Mouse (Mus musculus): ENCODE measurements around the gene Gm8914. TPM values are rescaled to one million over a fixed set of nuclear protein-coding genes. Genes with fewer than 3 reads are reported as not detected.
"Not testable (repeated sequence)": the region's sequence is repeated elsewhere in the genome, so short reads cannot be mapped to it uniquely, and the experiment has no call there.

Gene Gm8914
- not detected in 2 replicates for polyA plus RNA-seq (2014; fragmentation: Nextera tagmentation; extraction: Ambion mirVana)

DNA sequence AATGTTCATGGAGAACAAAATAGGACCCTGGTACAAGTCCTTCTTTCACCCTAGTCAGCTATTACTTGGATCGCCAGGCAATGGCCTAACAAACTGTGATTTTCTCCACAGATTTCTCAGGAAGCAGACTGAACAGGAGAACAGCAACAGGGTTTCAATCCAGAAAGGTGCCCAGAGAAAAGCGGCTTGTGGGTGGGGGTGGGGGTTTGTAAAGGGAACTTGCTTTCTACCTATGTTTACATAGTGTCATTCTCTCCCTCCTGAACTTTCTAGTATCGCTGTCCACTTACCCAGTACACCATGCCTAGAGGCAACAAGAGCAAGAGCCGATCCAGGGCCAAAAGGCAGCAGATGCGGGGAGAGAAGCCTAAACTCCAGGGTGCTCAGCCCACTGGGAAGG is at the start of gene Gm8914:
Gene Gm8914 (plus strand): TSS at position 301 of the 400 bp plus-strand sequence.
- not testable (repeated sequence) for H3K4me1 ChIP-seq (ENCODE audit: control insufficient read depth, insufficient read depth, low read length); H3K27me3 ChIP-seq (ENCODE audit: control insufficient read depth, insufficient read depth, low read length); H3K4me2 ChIP-seq (ENCODE audit: low read depth, low read length); H3K27ac ChIP-seq (ENCODE audit: low read depth, low read length); H3K4me3 ChIP-seq (ENCODE audit: low read depth, low read length); H3K9me3 ChIP-seq (ENCODE audit: control insufficient read depth, low read length); H3K9ac ChIP-seq (replicated peaks; ENCODE audit: low read depth, low read length); ATAC-seq (ENCODE audit: low read depth); H3K36me3 ChIP-seq (ENCODE audit: control insufficient read depth, insufficient read depth, low read length)
- whole genome bisulfite sequencing = no CpG with 5 or more reads among the region's 5 CpGs

Other genes with a start within 250 kb of the Gm8914 start
- not detected in 2 replicates for gene Mageb2, start 148.4 kb upstream of the Gm8914 start, polyA plus RNA-seq (2014; fragmentation: Nextera tagmentation; extraction: Ambion mirVana)
- gene Gm5072, start 87.6 kb upstream of the Gm8914 start, polyA plus RNA-seq (2014; fragmentation: Nextera tagmentation; extraction: Ambion mirVana) = not detected in 2 replicates
- gene 1700084M14Rik, start 95.8 kb downstream of the Gm8914 start, polyA plus RNA-seq (2014; fragmentation: Nextera tagmentation; extraction: Ambion mirVana) = not detected in 2 replicates
- gene Gm14781, start 152.1 kb downstream of the Gm8914 start, polyA plus RNA-seq (2014; fragmentation: Nextera tagmentation; extraction: Ambion mirVana) = not detected in 2 replicates

All from neural tube, embryonic 14.5 days (tissue).